Mouse (Mus musculus): ENCODE results near the gene Sfswap.
"Not testable (repeated sequence)": the region's sequence is repeated elsewhere in the genome, so short reads cannot be mapped to it uniquely, and the experiment has no call there.

The Sfswap gene

DNA sequence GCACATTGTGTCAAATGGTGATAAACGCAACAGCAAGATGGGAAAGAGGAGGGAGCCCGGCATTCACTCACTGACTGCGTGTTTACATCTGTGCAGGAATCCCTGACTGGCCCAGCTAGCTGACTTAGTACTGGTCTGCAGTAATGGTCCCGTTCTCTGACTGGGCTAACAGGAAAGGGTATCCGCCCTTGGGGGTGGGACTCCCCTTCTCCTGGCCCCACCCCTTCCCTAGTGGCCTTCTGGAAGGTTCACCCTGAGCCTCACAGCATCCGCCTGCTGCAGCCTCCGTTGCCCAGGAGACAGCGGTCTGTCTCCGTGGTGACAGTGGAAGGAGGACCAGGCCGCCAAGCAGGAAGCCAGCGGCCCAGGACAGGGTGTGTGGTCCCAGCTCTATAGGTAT is 89.9 kb downstream of the Sfswap start:
- no peak for DNase-seq

DNA sequence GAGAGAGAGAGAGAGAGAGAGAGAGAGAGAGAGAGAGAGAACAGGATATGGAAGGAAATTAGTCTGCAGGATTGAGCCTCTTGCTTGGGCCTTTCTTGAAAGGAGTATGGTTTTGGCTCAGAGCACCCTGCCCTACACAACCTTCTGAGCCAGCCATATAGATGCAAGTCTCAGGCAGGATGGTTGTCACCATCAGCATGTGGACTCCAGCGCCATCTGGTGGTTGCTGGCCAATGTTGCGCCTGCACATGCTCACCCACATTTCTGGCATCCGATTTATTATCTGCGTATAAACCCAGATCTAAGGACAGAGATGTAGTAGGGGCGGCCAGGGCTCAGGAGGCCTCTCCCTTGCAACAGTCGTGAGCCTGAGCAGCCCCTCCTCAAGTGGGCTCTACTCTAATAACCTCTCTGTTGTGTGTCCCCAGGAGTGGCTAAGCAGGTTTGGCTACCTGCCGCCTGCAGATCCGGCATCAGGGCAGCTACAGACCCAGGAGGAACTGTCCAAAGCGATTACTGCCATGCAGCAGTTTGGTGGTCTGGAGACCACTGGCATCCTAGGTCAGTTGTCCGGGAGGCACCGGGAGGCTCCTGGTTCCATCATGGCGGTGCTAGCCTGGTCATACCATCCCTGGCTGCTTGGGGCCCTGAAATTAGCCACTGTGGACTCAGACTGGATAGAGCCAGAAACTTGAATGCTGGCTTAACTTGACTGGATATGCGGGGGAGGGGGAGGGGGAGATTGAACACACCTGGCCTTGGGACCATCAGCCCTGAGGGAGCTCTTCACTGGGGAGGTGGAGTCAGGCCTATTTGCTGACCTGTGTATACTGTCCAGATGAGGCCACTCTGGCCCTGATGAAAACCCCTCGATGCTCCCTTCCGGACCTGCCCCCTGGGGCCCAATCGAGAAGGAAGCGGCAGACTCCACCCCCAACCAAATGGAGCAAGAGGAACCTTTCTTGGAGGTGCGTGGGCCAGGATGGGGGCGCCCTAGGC is 93.4 kb downstream of the Sfswap start:
- DNase-seq = peak; percentile 86 to 87

DNA sequence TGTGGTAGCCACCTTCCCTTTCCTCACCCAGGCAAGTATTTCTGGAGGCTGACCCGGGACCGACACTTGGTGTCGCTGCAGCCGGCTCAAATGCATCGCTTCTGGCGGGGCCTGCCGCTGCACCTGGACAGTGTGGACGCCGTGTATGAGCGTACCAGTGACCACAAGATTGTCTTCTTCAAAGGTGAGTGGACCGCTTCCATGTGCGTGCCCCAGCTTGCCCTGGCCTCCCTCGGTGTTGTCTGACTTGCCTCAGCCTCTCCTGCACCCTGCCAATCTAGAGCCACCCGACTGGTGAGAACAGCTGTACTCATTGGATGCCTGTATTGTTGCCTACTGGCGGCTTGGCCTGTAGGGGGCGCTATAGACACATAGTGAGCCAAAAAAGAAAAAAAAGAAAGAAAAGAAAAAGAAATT is 101.1 kb downstream of the Sfswap start:
- peak; percentile 41 to 43 for DNase-seq

DNA sequence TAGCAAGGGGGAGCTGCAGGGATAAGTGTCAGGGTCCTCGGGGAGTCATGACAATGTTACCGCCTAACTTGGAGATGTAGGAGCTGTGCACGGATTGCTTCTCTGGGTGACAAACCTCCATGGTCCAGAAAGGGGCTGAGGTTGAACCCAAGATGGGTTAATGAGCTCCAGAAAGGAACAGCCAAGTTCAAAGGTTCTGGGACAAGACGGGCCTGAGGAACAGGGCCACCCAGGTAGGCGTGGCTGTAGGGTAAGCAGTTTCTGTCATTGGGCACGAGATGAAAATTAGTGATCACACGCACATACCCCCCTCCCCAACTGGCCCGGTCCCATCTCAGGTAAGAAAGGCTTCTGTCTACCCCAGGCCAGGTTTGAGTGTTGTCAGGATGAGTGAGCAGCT is 106.5 kb downstream of the Sfswap start:
- DNase-seq = no peak

DNA sequence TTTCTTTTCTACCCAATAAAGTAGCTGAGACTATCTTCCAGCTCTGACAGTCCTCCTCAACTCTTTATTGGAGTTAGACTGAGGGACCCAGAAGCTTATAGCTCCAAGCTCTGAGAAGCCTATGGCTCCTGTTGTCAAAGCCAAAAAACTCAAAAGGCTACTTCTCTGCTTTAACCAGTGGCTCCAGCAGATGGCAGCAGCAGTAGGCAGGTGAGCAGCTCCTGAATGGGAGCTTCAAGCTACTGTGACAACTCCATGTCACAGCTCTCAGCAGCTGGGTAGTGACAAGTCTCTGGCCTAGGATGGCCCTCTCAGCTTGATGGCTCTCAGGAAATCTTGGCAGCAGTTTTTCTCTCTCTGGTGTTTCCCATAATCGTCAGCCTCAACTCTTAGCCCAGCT is 110.0 kb downstream of the Sfswap start:
- peak; percentile 70 to 71 for DNase-seq

DNA sequence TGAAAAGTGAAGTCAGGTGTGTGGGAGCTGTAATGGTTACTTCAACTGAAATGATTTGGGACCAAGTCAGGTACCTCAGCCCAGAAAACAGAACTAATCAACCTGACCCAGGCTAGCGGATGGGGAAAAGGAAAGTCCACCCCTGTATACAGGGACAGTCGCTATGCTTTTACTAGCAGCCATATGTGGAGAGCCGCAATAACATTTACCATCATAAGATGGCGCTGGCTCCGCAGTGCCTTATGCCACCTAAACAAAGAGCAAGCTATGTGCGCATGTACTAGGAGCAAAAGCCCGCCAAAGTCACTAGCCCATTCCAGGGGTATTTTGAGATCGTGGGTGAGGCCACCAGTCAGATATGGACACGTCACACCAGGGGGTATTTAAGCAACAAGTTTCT is 119.6 kb downstream of the Sfswap start:
- not testable (repeated sequence) for DNase-seq

Data from B cell, adult 2 months (primary cell).